Mouse (Mus musculus): ENCODE data around the gene Snap91. TPM values are rescaled to one million over a fixed set of nuclear protein-coding genes. Genes with fewer than 3 reads are reported as not detected.

The Snap91 gene
- polyA plus RNA-seq, 1 experiment from 2014 or later, result 0.15 TPM

DNA sequence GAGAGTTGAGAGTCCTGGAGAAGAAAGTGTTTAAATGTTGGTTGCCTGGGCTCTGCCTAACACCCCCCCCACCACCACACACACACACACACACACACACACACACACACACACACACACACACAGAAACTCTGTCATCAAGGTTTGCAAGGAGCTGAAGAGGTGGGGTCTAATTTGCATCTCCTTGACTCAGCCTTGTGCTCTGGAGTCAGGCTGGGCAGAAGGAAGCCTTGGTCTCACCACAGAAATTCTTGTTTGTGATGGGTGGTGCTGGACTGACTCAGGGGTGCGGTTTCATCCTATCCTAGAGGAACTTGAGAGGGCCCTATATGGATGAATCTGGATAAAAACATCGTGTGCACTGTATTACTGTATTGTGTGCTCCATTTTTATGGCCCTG is 159.7 kb downstream of the Snap91 start:
- DNase-seq (no peak), ATAC-seq (ENCODE audit: low read depth) (no peak)
- H3K9me3 ChIP-seq (replicated peaks), result no peaks in the 10 kb centered on the region
- H3K9ac ChIP-seq, result no peak overlapping the region
- no peak overlapping the region for H3K27ac ChIP-seq
- 44% methylated on average over 2 of the region's 2 CpGs for WGBS (ENCODE audit: insufficient replicate concordance)
- no peak overlapping the region for H3K4me2 ChIP-seq
- H3K4me1 ChIP-seq (replicated peaks), result no peaks in the 10 kb centered on the region
- H3K4me3 ChIP-seq (replicated peaks), result no peak overlapping the region
- no peaks in the 10 kb centered on the region for H3K36me3 ChIP-seq
- H3K27me3 ChIP-seq, result no peaks in the 10 kb centered on the region

- Histone ChIP-seq H3K4me1 (replicated peaks) (no peaks in the 10 kb centered on the region), H3K9ac (no peak overlapping the region), H3K27me3 (no peaks in the 10 kb centered on the region), H3K4me2 (no peak overlapping the region), H3K9me3 (replicated peaks) (no peaks in the 10 kb centered on the region), H3K4me3 (replicated peaks) (no peak overlapping the region), H3K36me3 (no peaks in the 10 kb centered on the region), H3K27ac (no peak overlapping the region)
- ATAC-seq (ENCODE audit: low read depth) (no peak), DNase-seq (no peak)
- 61% methylated on average over 5 of the region's 5 CpGs for WGBS (ENCODE audit: insufficient replicate concordance)
Observed at GRCm38 (mm10) chr9:86720227-86720626, 160.2 kb downstream of the Snap91 start.

DNA sequence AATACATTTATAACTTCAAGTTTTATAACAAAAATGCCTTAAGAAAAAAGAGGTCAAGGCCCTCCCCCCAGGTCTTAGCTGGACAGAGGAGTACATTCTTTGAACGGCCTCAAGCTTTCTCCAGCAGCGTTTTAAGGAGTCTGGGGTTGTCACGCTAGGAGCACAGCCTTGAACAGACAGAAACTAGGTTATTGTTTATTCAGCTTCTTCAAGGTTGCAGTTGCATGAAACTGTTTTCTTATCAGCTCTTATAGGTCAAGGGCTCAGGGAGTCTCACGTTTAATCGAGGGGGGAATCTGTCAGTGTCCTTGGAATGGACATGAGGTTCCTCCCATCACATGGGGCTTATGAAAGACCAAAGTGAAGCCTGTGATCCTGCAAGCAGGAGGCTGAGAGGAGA is 163.3 kb downstream of the Snap91 start:
- Histone ChIP-seq H3K27ac (no peak overlapping the region), H3K9ac (no peak overlapping the region), H3K36me3 (no peaks in the 10 kb centered on the region), H3K4me2 (no peak overlapping the region), H3K27me3 (no peaks in the 10 kb centered on the region), H3K4me3 (replicated peaks) (no peak overlapping the region), H3K4me1 (replicated peaks) (no peaks in the 10 kb centered on the region), H3K9me3 (replicated peaks) (no peaks in the 10 kb centered on the region)
- ATAC-seq (ENCODE audit: low read depth), result no peak
- no peak for DNase-seq
- 63% methylated on average over 5 of the region's 5 CpGs for WGBS (ENCODE audit: insufficient replicate concordance)

DNA sequence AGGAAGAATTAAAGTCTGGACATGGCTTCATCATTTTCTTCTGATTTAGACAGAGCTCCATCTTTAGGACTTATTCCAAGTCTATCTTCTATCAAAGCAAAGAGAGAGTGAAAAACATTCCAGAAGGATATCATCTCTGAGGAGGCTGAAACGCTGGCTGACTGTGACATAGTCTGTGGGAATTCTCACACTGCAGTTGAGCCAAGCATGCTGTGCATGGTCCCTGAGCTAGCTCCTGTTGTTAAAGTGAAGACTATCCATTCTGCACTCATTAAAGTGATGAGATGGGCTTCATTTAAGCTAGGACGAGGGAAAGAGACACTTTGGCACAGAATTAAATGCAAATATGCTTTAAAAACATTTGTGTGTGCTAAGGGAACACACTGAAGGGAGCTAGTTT is 163.9 kb downstream of the Snap91 start:
- no peak overlapping the region for H3K4me2 ChIP-seq
- 24% methylated on average over 2 of the region's 2 CpGs for WGBS (ENCODE audit: insufficient replicate concordance)
- no peak overlapping the region for H3K27ac ChIP-seq
- H3K27me3 ChIP-seq, result no peaks in the 10 kb centered on the region
- no peak overlapping the region for H3K4me3 ChIP-seq (replicated peaks)
- no peak overlapping the region for H3K9ac ChIP-seq
- H3K36me3 ChIP-seq, result no peaks in the 10 kb centered on the region
- DNase-seq, result no peak
- ATAC-seq (ENCODE audit: low read depth), result no peak
- H3K9me3 ChIP-seq (replicated peaks), result no peaks in the 10 kb centered on the region
- no peaks in the 10 kb centered on the region for H3K4me1 ChIP-seq (replicated peaks)

Other genes with a start within 250 kb of the Snap91 start
- gene Me1, start 184.7 kb downstream of the Snap91 start, polyA plus RNA-seq (2015; fragmentation: Nextera tagmentation; extraction: Ambion mirVana), result 4.3 TPM in 2 replicates
- gene Prss35, start 137.0 kb downstream of the Snap91 start, polyA plus RNA-seq (2015; fragmentation: Nextera tagmentation; extraction: Ambion mirVana), result 1.7 and 2.1 TPM in 2 replicates
- not detected in 2 replicates for gene Ripply2, start 134.9 kb upstream of the Snap91 start, polyA plus RNA-seq (2015; fragmentation: Nextera tagmentation; extraction: Ambion mirVana)
- gene Cyb5r4, start 141.4 kb upstream of the Snap91 start, polyA plus RNA-seq (2015; fragmentation: Nextera tagmentation; extraction: Ambion mirVana), result 45.0 and 53.3 TPM in 2 replicates